Mouse (Mus musculus): ENCODE results near the gene Gm8212. TPM values are rescaled to one million over a fixed set of nuclear protein-coding genes. Genes with fewer than 3 reads are reported as not detected.

Gene Gm8212
- total RNA-seq (2023): not detected

GRCm38 (mm10) chr14:44197361-44197760 lies at the start of gene Gm8212:
Gm8212 (plus strand) TSS chr14:44197661.

GRCm38 (mm10) chr14:44213154-44213553 lies 15.7 kb downstream of the Gm8212 start, which contains the start of gene 4930503E14Rik:
4930503E14Rik (minus strand) TSS chr14:44213254.

Other genes with a start within 250 kb of the Gm8212 start
- gene Ang5, start 240.6 kb upstream of the Gm8212 start, total RNA-seq (2023): not detected
- not detected for gene Ang6, start 195.4 kb upstream of the Gm8212 start, total RNA-seq (2023)
- not detected for gene Ear2, start 95.0 kb upstream of the Gm8212 start, total RNA-seq (2023)
- not detected for gene Gm3327, start 73.8 kb upstream of the Gm8212 start, total RNA-seq (2023)
- not detected for gene 4930503E14Rik, start 15.6 kb downstream of the Gm8212 start, total RNA-seq (2023)
- not detected for gene Gm8220, start 87.9 kb downstream of the Gm8212 start, total RNA-seq (2023)
- gene Gm5930, start 140.9 kb downstream of the Gm8212 start, total RNA-seq (2023): not detected
- gene Gm8229, start 167.7 kb downstream of the Gm8212 start, total RNA-seq (2023): not detected
- not detected for gene Gm3371, start 213.0 kb downstream of the Gm8212 start, total RNA-seq (2023)
- not detected for gene Gm8232, start 236.0 kb downstream of the Gm8212 start, total RNA-seq (2023)